Mouse (Mus musculus) kidney, postnatal 10 days (tissue): ENCODE results near the gene Bak1.
"Not testable (repeated sequence)": the region's sequence is repeated elsewhere in the genome, so short reads cannot be mapped to it uniquely, and the experiment has no call there.

ENCODE experiments used
- DNase-seq: peaks from one replicate; pipeline ENCODE4 v3.0.0; 2021; ENCODE audit warnings: mixed read lengths

Bak1 gene

DNA sequence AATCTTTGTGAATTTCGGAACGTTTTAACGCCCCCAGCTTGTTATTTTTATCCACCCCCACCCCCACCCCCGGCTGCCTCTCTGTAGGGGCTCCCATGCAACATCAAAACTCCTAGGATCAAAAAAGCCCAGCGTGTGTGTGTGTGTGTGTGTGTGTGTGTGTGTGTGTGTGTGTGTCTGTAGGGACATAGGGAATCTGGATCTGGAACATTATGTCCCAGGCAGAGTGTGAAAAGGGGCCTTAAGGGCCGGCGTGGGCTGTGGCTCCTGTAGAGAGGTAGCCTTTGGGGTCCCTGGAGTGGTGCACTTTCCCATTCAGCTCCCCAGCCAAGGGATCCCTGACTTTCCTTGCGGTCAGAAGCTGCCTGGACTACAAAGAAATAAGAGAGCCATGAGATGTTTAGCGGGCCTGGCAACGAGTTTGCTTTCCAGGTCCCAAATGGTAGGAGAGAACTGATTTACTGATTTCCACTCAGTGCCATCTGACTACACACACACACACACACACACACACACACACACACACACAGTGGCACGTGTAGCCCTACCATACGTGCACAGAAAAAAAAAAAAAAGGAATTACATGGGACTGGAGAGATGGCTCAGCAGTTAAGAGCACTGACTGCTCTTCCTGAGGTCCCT, 10.1 kb downstream of the Bak1 start:
- peak; percentile 25 for DNase-seq

GRCm38 (mm10) chr17:27017564-27018499, 11.0 kb downstream of the Bak1 start:
- DNase-seq = peak; percentile 93

- no peak for DNase-seq
Observed at GRCm38 (mm10) chr17:27012909-27013308, 15.9 kb downstream of the Bak1 start.

- peak; percentile 48 for DNase-seq
Observed at GRCm38 (mm10) chr17:27011998-27012672, 16.7 kb downstream of the Bak1 start.

- no peak for DNase-seq
Observed at GRCm38 (mm10) chr17:27011167-27011566, 17.6 kb downstream of the Bak1 start.

- no peak for DNase-seq
Observed at GRCm38 (mm10) chr17:27008277-27008676, 20.5 kb downstream of the Bak1 start.

- DNase-seq = no peak
Observed at GRCm38 (mm10) chr17:27005644-27006043, 23.2 kb downstream of the Bak1 start.

GRCm38 (mm10) chr17:27004903-27005485, 23.8 kb downstream of the Bak1 start:
- no peak for DNase-seq

GRCm38 (mm10) chr17:27004431-27004830, 24.4 kb downstream of the Bak1 start:
- peak; percentile 79 for DNase-seq

DNA sequence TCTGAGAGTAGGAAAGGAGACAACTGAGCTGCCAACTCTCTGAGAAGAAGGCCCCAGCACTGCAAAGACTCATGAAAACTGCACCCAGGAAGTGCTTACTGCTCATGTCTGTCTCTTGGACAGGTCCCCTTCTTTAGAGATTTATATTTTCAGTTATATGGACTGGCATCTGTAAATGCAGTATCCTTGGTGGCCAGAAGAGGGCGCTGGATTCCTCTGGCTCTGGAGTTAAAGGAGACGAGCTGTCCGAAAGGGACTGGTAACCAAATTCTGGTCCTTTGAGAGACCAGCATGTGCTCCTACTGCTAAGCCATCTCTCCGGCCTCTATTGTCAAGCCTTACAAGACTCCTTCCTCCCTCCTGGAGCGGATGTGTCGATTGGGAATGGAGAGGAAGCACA, 26.9 kb downstream of the Bak1 start:
- peak; percentile 29 for DNase-seq

DNA sequence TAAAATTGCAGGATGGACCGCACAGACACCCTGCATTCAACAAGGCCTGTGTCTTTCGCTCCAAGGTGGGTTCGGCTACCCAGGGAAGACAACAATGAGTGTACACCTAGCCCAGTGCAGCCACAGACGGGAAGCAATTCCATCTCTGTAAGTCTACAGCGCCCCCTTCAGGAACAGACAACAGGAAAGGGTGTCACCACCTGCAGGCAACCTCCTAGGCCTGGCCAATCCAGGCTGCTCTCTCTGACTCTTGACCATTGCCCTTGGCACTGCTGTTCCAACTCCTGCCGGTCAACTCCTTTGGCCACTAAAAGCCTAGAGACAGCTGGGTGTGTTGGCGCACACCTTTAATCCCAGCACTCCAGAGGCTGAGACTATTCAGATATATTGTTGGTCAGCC, 27.7 kb downstream of the Bak1 start:
- peak; percentile 37 for DNase-seq

- DNase-seq = peak; percentile 58
Observed at GRCm38 (mm10) chr17:26999996-27000395, 28.8 kb downstream of the Bak1 start.

- no peak for DNase-seq
Observed at GRCm38 (mm10) chr17:26998283-26998682, 30.5 kb downstream of the Bak1 start.

DNA sequence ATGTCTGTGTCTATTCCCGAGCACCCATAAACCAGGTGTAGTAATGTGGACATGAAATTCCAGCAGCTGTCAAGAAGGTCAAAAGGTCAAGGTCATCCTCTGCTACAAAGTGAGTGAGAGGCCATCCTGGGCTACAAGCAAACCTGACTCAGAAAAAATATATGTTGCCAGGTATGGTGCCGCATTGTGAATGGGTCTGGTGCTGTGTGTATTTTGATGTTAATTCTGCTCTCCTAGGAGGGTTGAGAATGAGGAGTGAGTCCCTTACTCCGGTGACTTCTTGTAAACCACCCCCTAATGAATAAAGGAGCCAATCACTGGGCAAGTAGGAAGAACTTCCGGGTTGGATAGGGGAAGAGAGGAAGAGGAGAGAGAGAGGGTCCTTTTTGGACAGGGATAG, 31.1 kb downstream of the Bak1 start:
- no peak for DNase-seq

- DNase-seq = no peak
Observed at GRCm38 (mm10) chr17:26995562-26995961, 33.2 kb downstream of the Bak1 start.

- no peak for DNase-seq
Observed at GRCm38 (mm10) chr17:26995006-26995405, 33.8 kb downstream of the Bak1 start.

- DNase-seq = peak; percentile 87
Observed at GRCm38 (mm10) chr17:26994410-26994809, 34.4 kb downstream of the Bak1 start.

GRCm38 (mm10) chr17:26990521-26990920, 38.3 kb downstream of the Bak1 start:
- no peak for DNase-seq

DNA sequence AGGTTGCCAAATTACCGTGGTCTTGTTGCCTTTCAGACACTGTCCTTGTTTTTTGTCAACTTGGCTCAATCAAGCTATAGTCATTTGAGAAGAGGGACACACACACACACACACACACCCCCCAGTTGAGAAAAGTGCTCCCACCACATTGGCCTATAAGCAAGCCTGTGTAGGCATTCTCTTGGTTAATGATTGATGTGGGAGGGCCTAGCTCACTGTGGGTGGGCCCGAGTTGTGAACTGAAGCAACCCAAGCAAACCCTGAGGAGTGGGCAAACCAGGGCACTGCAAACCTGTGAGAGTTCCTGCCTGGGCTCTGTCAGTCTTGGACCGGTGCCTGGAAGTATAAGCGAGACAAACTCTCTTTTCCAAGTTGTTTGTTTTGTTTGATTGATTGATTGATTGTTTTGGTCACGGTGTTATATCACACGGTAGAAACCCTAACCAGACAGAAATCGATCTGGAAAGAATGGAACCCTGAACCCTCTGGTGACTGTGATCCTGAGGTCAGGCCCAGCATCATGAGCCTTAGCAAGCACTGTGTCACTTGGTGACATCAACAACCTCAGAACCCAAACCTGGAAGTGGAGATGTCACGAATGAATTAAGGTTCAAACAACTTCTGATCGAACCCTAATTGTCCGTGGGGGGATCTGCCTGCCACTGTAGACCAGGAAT, 43.2 kb downstream of the Bak1 start:
- DNase-seq = no peak

GRCm38 (mm10) chr17:26983382-26983781, 45.4 kb downstream of the Bak1 start:
- peak; percentile 53 for DNase-seq

- DNase-seq = no peak
Observed at GRCm38 (mm10) chr17:26981050-26981449, 47.8 kb downstream of the Bak1 start.

GRCm38 (mm10) chr17:26979426-26979825, 49.4 kb downstream of the Bak1 start:
- no peak for DNase-seq

- DNase-seq = not testable (repeated sequence)
Observed at GRCm38 (mm10) chr17:26977354-26977753, 51.5 kb downstream of the Bak1 start.
